Mouse (Mus musculus) mouse embryonic stem cell (cell line): ENCODE measurements around the gene Bloc1s1.

Experiments used
- in situ Hi-C, 2 experiments: fragments of 300-500 bp; cut with MboI; formaldehyde crosslinking; loops; 1 replicate in 1 of 2; 3 replicates in 1 of 2; pipeline ENCODE4 v1.14.3; 2019 to 2020; ENCODE audit warnings: low sequenced_read_pairs in 2 of 2, low pct_unique_long_range_greater_than_20kb in 1 of 2, mixed read lengths in 1 of 2; ENCODE audit not compliant: unreplicated experiment in 1 of 2

Bloc1s1 gene

GRCm38 (mm10) chr10:128923935-128924334 is at the start of gene Bloc1s1:
TSS of gene Bloc1s1 (minus strand) at chr10:128924035.
- in situ Hi-C loops = no loop called here

GRCm38 (mm10) chr10:128972841-128973240 is 49.0 kb upstream of the Bloc1s1 start:
- in situ Hi-C loops = no loop called here

- in situ Hi-C loops = no loop called here
Observed at GRCm38 (mm10) chr10:128970740-128971250, 47.0 kb upstream of the Bloc1s1 start.

- in situ Hi-C loops = no loop called here
Observed at GRCm38 (mm10) chr10:128968341-128968749, 44.5 kb upstream of the Bloc1s1 start.

- in situ Hi-C loops = no loop called here
Observed at GRCm38 (mm10) chr10:128965871-128966270, 42.0 kb upstream of the Bloc1s1 start.

- in situ Hi-C loops = no loop called here
Observed at GRCm38 (mm10) chr10:128964961-128965360, 41.1 kb upstream of the Bloc1s1 start.

- in situ Hi-C loops = no loop called here
Observed at GRCm38 (mm10) chr10:128960590-128961584, 37.1 kb upstream of the Bloc1s1 start, which contains the start of gene Mettl7b. TSS of gene Mettl7b (minus strand) at chr10:128960988.

GRCm38 (mm10) chr10:128960142-128960541 is 36.3 kb upstream of the Bloc1s1 start:
- in situ Hi-C loops = no loop called here

- in situ Hi-C loops = no loop called here
Observed at GRCm38 (mm10) chr10:128958340-128958739, 34.5 kb upstream of the Bloc1s1 start.

GRCm38 (mm10) chr10:128950208-128950887 is 26.5 kb upstream of the Bloc1s1 start:
- in situ Hi-C loops = no loop called here

- in situ Hi-C loops = no loop called here
Observed at GRCm38 (mm10) chr10:128947496-128947895, 23.7 kb upstream of the Bloc1s1 start.

- in situ Hi-C loops = no loop called here
Observed at GRCm38 (mm10) chr10:128945675-128946074, 21.8 kb upstream of the Bloc1s1 start.

GRCm38 (mm10) chr10:128940475-128941061 is 16.7 kb upstream of the Bloc1s1 start:
- in situ Hi-C loops = no loop called here

GRCm38 (mm10) chr10:128938974-128939373 is 15.1 kb upstream of the Bloc1s1 start:
- in situ Hi-C loops = no loop called here

GRCm38 (mm10) chr10:128938457-128938856 is 14.6 kb upstream of the Bloc1s1 start:
- in situ Hi-C loops = no loop called here

GRCm38 (mm10) chr10:128937756-128938390 is 14.0 kb upstream of the Bloc1s1 start:
- in situ Hi-C loops = no loop called here

- in situ Hi-C loops = no loop called here
Observed at GRCm38 (mm10) chr10:128935826-128936440, 12.1 kb upstream of the Bloc1s1 start.
